Mouse (Mus musculus) cortical plate, adult 2 months (tissue): ENCODE measurements around the gene Plgrkt.

Experiments used
- CTCF ChIP-seq: fragments of 200-500 bp; IDR thresholded peaks from 2 replicates; pipeline ENCODE4 v1.5.1; 2011; ENCODE audit warnings: mild to moderate bottlenecking, control low read depth, low read length; ENCODE audit not compliant: insufficient read depth; ENCODE audit errors: extremely low read depth
- POLR2A ChIP-seq: fragments of 200-500 bp; IDR thresholded peaks from 2 replicates; pipeline ENCODE4 v1.6.1; 2011; ENCODE audit warnings: mild to moderate bottlenecking, low read length, control low read depth; ENCODE audit not compliant: insufficient read depth; ENCODE audit errors: extremely low read depth

GRCm38 (mm10) chr19:29376382-29376781 is 9.2 kb upstream of the Plgrkt start:
- no peak for TF ChIP-seq POLR2A
- TF ChIP-seq CTCF, result no peak
